Mouse (Mus musculus) spleen, adult 12 weeks (tissue): ENCODE results near the gene Agap3.

ENCODE experiments used
- DNase-seq: peaks from one replicate; pipeline ENCODE4 v3.0.0; 2022; ENCODE audit warnings: low spot score

Agap3 gene

DNA sequence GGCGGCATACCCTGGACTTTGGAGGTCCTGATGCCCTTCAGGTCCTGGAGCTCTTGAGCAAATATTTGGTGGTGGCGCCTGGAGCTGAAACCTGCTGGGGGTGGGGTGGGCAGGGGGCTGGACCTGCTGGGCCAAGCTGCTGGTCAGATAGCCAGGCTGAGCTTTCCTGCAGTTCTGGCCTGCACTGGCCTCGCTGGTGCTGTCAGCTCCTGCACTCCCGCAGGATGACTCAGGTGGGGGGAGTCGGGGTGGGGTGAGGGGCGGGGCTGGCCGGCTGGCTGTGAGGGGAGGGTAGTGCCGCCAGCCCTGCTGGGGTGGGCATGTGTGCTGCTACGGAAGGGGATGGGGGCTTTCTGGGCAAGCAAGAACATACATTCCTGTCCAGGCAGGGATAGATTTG lies 23.4 kb upstream of the Agap3 start:
- DNase-seq: no peak

DNA sequence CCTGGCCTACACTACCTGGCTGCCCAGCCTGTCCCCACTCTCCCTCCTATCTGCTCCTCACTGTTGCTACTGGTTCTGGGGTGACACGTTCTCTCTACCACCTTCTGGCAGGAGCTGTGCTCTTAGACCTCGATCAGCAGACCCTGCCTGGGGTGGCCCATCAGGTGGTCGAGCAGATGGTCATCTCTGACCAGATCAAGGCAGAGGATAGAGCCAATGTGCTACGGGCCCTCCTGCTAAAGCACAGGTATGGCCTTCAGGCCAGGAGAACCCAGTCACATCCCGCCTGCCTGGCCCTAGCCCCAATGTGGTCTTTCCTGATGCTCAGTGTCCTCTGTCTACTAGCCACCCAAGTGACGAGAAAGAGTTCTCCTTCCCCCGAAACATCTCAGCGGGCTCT lies 18.0 kb upstream of the Agap3 start:
- DNase-seq: no peak

DNA sequence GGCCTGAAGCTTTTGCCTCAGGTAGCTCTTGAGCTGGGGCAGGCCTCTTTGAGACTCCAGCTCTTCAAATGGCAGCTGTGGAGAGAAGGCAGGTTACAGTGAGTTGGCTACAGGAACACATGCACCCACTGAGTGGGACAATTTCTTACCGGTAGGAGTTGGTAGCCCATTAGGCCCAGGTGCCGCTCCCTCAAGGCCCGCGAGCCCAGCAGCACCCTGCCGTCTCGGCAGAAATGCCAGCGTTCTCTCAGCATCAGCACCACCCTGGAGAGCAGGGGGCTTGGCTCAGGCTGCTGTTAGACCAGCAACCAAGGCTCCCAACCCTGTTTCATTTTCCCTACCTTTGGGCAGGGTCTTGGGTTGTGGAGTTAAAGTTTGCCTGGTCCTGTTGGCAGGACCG lies 10.8 kb upstream of the Agap3 start:
- DNase-seq: no peak

DNA sequence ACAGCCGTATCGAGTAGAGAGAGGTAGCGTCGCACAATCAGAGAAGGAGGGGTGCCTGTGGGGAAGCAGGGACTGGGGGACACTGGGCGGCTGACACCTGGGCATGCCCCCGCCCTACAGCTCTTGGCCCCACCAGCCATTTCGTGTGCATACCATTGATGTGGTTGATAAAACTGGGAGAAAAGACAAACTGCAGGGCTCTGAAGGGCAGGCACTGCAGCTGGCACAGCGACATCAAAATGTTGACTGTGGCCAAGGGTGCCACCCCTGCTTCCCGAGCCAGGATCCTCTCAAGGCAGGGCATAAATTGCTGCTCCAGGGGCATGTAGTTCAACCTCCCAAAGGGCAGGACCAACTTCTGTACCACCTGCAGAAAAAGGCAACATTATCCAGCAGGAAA lies 9.9 kb upstream of the Agap3 start:
- DNase-seq: no peak

DNA sequence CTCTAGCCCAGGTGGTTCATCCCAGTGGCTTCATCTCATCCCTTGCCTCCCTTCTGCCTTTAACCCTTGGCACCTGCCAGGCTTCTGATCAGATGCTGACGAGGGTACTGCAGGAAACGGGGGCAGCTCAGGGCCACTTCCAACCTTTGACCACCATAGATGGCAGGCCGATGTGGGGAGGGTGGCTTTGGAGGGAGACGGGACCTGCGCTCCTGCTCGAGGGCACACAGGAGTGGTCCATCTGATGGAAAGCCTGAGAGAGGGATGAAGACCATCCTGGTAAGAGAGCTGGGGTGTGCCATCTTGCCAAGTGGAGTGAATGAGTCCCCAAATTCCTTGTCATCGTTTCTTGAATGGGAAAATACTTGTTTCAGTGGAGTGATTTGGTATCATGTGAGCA lies 8.8 kb upstream of the Agap3 start:
- no peak for DNase-seq

DNA sequence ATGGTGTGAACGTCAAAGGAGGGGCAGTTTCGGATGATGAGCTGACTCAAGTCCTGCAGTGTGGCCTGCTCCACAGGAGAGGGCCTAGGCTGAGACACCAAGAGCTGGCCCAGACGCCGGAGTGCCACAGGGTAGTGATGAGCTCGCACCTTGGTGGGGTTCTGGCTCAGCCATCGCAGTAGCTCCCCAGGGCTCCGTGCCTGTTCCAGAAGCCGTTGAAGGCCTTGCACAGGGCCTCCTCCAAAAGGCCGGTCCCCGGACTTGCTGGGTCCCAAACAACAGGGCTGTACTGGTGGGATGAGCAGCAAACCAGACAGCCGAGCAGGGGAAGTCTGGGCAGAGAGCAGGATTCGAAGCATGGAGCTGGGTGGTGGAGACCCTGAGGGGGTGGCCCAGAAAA lies 8.1 kb upstream of the Agap3 start:
- no peak for DNase-seq

DNA sequence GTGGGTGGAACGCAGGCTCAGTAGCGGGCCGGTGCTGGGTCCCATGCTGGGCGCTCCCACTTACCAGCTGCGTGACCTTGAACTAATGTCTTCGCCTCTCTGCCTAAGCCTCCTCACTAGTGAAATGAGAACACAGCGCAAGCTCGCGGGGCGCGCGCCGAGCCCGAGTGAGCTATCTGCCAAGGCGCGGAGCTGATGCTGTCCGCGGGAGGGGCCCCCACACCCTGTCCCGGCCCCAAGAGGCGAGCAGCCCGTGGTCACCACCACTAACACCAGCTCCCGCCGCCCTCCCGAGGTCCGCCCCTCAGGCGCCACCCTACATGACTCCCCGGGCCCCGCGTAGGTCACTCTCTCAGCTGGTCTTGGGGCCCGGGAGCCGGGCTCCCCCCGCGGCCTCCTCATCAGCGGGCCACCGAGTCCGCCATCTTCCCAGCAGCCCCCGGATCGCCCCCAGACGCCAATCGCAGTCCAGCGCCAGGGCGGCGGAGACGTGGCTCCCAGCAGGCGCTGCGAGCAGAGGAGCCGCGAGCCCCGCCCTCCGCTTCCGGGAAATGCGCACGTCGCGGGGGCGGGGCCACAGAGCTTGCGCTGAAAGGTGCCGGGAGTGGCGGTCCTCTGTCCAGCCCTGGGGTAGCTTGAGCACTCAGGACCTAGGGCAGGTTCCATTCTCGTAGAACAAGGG lies 7.1 kb upstream of the Agap3 start, which contains the start of gene Fastk:
Gene Fastk, minus strand, starts transcription at position 542 of the 682 bp plus-strand sequence.
- peak; percentile 87 for DNase-seq

DNA sequence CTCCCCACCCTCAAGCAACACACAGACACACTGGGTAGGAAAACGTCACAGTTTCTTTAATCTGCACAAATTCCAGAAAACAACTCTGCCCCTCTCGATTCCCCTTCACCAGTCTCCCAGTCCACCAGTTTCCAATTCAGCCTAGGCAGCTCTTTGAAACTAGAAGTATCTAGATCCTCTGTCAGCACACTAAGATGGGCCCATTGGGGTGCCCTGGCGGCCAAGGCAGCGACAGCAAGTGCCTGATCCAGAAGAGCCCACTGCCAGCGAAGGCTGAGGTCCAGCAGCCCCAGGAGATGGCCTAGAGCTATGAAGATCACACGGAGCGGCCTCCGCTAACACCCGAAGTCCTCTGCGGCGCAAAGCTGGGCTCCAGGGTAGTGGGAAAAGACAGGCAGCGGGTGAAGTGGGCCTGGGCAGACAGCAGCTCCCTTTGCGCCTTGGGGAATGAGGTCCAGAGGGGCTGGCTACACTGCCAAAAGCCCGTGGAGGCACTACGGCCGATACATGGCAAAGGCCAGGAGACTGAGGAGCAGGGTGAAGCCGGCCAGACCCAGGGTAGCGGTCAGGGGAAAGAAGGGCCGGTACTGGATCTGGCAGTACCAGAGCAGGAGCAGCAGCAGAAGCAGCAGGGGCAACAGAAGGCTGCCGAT lies 6.4 kb upstream of the Agap3 start:
- DNase-seq: no peak

DNA sequence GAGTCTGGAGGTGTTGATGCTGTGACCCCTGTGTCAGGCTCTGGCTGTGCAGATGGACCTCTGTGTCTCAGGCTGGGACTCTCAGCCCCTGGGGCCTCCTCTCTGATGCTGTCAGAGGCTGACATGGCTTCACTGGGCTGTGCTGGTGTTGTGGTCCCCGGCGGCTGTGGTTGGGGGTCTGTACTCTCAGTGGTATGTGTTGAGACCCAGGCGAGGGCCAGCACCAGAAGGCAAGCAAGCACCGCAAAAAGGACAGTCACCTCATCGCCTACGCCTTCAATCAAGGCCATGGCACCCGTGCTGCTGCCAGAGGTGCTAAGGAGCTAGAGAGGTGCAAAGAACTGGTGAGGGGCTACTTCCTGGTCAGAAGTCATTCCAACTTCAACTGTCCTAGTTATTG lies 5.3 kb upstream of the Agap3 start:
- DNase-seq: no peak

DNA sequence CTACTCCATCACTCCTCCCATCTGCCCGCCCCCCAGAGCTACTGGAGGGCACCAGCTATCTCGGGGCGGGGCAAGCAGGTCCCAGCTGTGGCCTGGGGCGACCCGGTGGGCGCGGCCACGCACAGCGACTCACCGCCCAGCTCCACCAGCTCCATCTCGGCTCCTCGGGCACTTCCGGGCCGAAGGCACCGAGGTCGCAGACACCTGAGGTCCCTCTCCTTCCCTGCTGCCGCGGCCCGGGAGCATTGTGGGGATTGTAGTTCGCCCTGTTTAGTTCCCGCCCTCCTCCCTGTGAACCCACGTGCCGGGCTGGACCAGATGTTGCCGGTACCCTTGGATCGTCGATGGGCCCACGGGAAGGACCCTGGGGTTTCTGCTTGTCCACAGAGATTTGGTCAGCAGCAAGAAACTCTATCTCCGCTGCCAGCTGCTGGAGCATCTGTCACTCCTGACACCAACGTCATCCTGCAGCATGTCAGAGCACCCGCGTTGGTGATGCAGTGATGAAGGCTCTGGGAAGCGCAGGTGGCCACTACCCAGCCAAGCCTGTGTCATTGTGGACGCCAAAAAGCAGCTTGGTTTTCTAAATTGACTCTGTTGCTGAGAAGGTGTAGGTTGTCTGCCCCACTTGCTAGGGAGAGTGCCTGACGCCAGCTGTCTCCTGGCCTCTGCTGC lies 4.2 kb upstream of the Agap3 start, which contains the start of gene Tmub1:
Gene Tmub1, minus strand, starts transcription at position 231 of the 675 bp plus-strand sequence.
- DNase-seq: peak; percentile 73

DNA sequence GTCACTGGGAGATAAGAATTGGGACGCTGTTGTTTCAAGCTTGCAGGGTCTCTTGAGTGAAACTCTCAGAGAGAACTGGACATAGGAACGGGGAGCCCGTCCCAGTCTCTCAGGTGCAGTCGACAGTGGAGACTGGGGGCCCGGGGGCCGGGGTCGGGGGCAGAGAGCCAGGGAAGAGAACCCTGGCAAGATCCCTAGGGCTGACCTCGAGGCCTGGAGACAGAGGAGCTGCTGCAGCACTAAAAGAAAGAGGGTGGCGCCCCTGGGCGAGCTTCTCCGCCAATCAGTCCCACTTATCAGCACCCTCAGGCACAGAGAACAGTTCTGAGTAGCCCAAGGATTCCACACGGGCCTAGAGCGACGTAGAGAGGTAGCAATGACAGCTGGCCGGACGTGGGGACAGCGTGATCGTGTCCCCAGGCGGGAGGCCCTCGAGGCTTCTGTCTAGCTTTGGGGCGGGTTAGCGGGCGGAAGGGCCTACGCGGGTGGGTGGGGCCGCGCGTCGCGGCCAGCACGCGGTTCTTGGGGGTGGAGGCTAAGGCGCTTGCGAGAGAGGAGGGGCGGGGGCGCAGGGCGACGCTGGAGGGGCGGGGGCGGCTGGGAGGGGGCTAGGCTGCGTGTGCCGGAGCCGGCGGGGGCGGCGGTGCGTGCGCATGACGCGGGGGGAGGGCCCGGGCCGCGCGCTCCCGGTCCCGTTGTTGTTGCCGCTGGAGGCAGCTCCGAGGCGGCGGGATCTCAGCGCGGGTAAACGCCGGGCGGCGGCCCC lies 530 bp upstream of the Agap3 start:
- peak; percentile 70 for DNase-seq

DNA sequence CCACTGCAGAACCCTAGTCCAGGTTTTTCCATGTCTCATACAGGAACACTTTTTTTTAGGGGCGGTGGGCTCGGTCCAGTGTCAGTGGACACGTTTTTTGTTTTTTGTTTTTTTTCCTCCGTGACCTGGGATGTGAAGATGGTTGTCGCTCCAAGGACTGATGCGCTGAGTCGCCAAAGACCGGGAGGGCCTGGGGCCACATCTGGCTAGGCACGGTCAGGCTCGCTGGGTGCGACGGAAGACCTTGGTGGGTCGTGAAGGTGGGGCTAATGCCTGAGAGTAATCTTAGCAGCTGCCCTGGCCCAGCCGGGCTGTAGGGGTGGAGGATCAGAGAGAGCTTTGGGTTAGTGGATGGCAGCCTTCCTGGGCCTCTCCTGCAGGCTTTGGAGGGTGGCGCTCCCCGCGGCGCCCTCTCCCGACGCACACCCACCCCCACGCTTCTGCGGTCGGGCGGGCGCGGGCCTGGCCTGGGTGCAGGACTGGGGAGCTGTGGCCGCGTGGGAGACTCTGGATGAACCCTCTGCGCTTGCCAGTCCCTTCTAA lies 785 bp downstream of the Agap3 start:
- DNase-seq: peak; percentile 27

DNA sequence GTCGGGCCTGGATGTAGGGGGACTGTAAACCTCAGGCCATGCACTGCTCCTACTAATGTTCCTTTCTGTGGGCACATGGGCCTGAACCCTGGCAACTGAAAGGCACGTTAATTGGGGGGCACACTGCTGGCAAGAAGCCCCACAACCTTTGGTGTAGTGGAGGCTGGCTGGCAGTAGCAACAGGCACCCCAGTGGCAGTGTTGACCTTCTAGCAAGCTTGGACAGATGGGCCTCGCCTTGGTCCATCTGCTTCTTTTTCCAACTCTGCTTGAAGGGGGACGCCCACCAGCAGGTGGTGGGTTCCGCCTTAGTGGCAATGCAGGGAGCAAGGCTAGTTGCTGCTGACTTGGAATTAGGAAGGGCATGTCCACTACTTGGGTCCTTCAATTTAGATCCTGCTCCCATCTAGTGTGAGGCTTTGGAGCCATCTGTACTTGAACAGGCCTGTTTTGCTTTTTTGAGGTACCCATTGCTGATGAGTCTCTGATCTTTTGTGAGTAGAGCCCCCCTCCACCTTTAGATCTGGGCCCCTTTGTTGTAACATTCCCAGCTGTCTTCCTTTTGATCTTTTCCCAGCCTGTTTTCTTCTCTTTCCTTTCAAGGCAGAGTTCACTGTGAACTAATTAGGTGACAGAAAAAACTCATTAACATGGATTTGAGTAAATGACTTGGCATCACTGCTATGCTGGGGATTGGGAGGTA lies 1.5 kb downstream of the Agap3 start:
- DNase-seq: no peak

DNA sequence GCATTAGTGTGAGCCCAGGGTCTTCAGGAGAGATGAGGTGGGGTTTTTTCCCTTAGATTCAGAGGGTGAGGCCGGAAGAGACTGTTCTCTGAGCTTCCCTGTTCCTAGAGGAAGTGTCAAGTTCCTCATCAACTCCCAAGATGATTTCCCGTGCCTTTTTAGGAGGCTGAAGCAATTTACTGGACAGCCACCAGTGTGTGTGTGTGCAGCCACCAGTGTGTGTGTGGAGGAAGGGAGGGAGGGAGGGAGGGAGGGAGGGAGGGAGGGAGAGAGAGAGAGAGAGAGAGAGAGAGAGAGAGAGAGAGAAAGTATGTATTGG lies 2.0 kb downstream of the Agap3 start:
- DNase-seq: no peak

DNA sequence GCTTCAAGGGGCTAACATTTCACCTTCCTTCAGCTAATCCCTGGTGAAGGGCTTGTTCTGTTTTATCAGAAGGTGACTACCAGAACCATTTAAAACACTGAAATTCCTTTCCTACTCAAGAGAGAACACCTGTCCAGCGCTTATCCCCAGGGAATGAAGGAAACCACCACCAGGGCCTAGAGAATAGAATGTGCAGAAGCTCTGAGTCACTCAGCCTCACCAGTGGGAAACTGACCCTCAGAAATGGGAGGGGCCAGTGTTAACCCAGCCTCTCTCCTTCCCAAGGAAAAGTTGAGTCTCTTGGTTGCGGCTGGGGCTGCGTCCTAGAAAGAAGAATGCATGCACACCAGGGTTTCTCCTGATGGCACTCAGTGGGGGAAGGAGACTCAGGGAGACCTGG lies 3.1 kb downstream of the Agap3 start:
- no peak for DNase-seq

DNA sequence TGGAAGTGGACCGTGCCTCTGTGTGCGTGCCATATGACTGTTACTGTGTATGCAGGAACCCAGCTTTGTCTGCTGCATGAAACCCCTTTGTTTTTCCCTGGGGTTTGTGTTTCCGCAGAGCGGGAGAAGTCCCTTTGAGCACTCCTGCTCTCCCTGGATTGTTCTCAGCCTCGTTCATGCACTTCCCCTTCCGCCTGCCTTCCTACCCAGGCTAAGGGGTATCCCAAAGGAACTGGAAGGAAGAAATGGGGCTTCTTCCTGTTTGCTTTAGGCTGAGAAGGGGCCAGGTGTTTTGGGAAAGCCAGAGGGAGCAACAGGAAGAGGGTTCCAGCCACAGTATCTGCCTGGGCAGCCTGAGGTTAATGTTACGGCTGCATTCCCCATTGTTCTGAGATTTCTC lies 3.6 kb downstream of the Agap3 start:
- DNase-seq: no peak

DNA sequence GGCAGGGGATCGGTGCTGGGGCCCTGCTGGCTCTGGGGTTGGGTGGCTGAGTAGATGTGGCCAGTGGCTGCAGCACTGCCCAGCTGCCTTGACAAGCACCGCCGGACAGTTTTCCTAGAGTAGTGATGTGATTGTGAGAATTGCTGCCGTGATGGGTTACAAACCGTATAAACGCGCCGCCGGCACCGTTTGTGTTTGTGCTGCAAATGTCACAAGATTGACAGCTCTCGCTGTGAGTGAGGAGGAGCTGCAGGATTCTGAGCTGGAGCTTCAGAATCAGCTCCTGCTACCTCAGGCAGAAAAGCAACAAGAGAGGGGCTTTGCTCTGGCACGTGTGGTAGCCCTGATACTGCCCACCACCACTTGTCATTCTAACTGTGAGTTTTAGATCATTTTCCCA lies 14.8 kb downstream of the Agap3 start:
- no peak for DNase-seq

DNA sequence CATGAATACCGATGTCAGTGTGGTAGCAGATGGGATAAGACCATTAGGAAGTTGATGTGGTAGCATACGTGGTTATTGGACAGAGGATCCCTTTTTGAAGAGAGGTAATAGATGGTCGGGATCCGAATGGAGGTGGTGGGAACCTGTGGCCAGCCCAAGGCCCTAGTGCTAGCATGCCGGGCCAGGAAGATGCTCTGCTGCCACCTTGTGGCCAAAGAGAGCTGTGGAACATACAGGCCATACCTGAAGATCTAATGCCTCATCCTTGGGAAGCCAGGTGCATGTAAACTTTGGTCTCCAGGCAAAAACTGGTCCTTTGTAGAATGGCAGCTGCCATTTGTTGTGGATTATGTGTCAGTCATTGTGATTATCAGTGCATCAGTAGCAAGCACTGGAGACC lies 18.6 kb downstream of the Agap3 start:
- DNase-seq: peak; percentile 55

DNA sequence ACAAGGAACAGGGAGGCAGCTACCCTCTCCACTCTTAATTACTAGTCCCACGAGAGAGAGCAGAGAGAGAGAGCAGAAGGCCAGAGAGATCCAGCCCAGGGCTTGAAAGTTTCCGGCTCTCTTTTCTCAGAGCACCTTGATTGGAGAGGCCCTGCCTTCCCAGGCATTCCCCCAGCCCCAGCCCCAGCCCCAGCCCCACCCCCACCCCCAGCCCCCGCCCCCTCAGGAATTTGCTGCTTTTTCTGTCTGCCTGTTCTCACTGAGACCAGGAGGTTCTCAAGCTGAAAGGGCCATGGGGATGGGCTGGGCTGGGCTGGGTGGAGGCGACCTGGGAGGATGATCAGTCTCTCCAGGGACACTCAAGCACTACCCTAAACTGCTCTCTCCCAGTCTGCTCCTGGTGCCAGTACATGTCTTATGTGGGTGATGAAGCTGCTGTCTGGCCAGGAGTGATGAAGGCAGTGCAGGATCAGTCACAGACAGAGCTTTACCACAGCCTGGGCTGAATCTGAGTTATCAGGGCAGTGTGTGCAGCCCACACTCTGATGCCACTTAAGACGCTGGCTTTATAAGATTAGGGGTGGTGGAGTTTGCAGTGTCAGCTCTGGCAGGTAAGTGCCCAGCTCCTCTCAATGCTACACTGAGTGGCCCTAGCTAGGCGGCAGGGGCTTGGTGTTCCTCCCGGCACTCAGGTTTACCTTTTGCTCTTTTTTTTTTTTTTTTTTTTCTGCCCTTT lies 21.1 kb downstream of the Agap3 start:
- DNase-seq: no peak

DNA sequence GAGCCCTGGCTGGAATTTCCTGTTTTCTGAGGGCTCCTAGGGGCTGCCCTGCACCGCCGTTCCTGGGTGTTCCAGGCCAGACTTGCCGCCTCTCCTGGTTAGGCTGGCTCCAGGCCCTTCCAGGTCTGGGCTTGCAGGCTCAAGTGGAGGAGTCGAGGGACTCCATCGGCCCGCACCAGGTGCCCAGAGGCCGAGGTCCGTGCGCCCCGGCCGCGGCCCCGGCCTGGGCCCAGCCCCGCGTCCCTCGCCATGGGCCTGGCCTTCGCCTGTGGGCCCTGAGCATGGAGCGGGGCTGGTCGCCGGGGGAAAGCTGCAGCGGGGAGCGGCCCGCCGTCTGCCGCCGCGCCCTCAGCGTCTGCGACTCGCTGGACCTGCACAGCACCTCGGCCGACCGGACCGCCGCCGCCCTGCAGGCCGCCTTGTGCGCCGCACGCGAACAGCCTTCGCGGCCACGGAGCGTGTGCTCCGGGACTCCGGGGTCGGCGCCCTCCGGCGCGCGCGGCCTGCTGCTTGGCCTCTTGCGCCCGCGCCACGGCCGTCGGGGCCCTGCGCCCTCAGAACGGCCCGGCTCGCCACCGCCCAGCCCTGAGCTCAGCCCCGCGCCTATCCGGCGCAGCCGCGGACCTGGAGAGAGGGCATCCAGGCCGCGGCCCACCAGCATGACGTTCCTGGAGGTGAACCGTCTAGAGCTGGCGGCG lies 22.2 kb downstream of the Agap3 start:
- no peak for DNase-seq
